Comparison of ENCODE assay signal across 9 mouse cellular contexts in the genomic region with DNA sequence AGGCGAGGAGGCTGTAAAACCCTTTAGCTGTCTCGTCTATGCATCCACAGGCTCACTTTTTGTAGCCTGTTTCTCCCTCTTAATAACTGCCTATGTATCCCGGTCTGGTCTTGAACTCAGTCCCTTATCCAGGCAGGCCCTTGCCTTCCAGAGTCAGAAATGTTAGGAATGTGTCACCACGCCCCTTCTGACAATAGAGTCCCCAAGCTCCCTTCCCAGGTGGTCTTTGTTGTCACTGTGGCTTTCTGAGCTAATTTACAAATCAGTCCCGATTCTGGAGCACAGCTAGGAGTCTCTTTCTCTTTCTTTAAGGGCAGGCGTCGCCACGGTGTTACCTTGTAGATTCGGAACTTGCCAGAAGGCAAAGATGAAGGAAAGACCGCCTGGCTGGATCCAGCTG. TPM values are rescaled to one million over a fixed set of nuclear protein-coding genes. Genes with fewer than 3 reads are reported as not detected.
A peak's percentile ranks its signal among the peaks of the same experiment; 100 is the strongest.
DNase-seq lines count a peak whose midpoint lies in the region; ATAC-seq lines count a peak whose summit lies in the region.
"Had no signal": no experiment of that assay in that cellular context is flagged by ENCODE, and none has a peak within 500 bp of the region (broad histone marks: within the 10 kb centered on the region; RNA-seq: fewer than 3 reads in every experiment).

No protein-coding gene starts in this region.

- peaks cover 20% of the 10 kb centered on the region for H3K4me1 ChIP-seq in forebrain, embryonic 13.5 days
- peaks cover 27% of the 10 kb centered on the region for H3K4me1 ChIP-seq in liver, embryonic 12.5 days

- 0 out of 2 replicates have a peak, but pooled peaks cover under 1% of the 10 kb centered on the region for H3K9me3 ChIP-seq in forebrain, embryonic 13.5 days (replicated peaks)
- no peaks in the 10 kb centered on the region for H3K9me3 ChIP-seq in liver, embryonic 12.5 days (replicated peaks)

- peaks cover 7% of the 10 kb centered on the region; the same call in 1 of the 2 replicates for H3K27me3 ChIP-seq in forebrain, embryonic 13.5 days
- H3K27me3 ChIP-seq in liver, embryonic 12.5 days (replicated peaks) = peaks cover 24% of the 10 kb centered on the region

- H3K9ac ChIP-seq in forebrain, embryonic 13.5 days = peak overlapping the region; percentile 78
- no peak overlapping the region for H3K9ac ChIP-seq in liver, embryonic 12.5 days

- H3K4me2 ChIP-seq in forebrain, embryonic 13.5 days = peak overlapping the region; percentile 82
- H3K4me2 ChIP-seq in liver, embryonic 12.5 days = peak overlapping the region; percentile 86

- H3K27ac ChIP-seq in forebrain, embryonic 13.5 days = peak overlapping the region; percentile 49; the same call in 1 of the 2 replicates
- no peak overlapping the region for H3K27ac ChIP-seq in liver, embryonic 12.5 days

- no peak for ATAC-seq in forebrain, embryonic 13.5 days
- ATAC-seq in liver, embryonic 12.5 days = no peak

- 3% methylated on average over 10 of the region's 10 CpGs for WGBS in forebrain, embryonic 13.5 days
- 29% methylated on average over 10 of the region's 10 CpGs for WGBS in liver, embryonic 12.5 days (ENCODE audit: insufficient replicate concordance)

- DNase-seq in retina, embryonic 14.5 days (ENCODE audit: low spot score) = peak; percentile 26
- DNase-seq in retina, postnatal 1 day = no peak
- DNase-seq in frontal cortex, adult 2 months (ENCODE audit: extremely low spot score in 1 of 2, low spot score in 1 of 2) = no peak
- no peak for DNase-seq in layer of hippocampus, postnatal 25 days (ENCODE audit: extremely low spot score in 1 of 2, low spot score in 1 of 2)
- no peak for DNase-seq in adrenal gland, postnatal 14 days
- DNase-seq: kidney, postnatal 10 days had no signal

- H3K4me3 ChIP-seq in forebrain, embryonic 13.5 days = peak overlapping the region; percentile 61
- 0 out of 2 replicates have a peak overlapping the region, but pooled peaks have one; percentile 67 for H3K4me3 ChIP-seq in liver, embryonic 12.5 days

- H3K36me3 ChIP-seq in forebrain, embryonic 13.5 days (ENCODE audit: poor library complexity, severe bottlenecking) = no peaks in the 10 kb centered on the region
- no peaks in the 10 kb centered on the region for H3K36me3 ChIP-seq in liver, embryonic 12.5 days

RNA-seq across cellular contexts. Expression of a gene that starts 8.7 kb away (rescaled TPM):
- polyA plus RNA-seq in forebrain, embryonic 13.5 days (2015; fragmentation: Nextera tagmentation; extraction: Ambion mirVana) = 10.1 and 10.6 TPM in 2 replicates
- 0.05 and 0.11 TPM in 2 replicates for polyA plus RNA-seq in liver, embryonic 12.5 days (2016; fragmentation: Nextera tagmentation; extraction: Ambion mirVana)
- polyA plus RNA-seq in frontal cortex, adult 2 months (2012; rRNA removed) = 56.7 and 57.0 TPM in 2 replicates
- 10 to 100 TPM; 91.3 to 92.1 TPM for total RNA-seq in layer of hippocampus, postnatal 25 days (2021)
- total RNA-seq in adrenal gland, postnatal 14 days (2021) = 2.6 and 3.9 TPM in 2 replicates
- total RNA-seq: neutrophil, adult 5-6 weeks had no signal

RNA-seq across cellular contexts. Expression of a gene that starts 10.4 kb away (rescaled TPM):
- 0.59 and 1.1 TPM in 2 replicates for polyA plus RNA-seq in forebrain, embryonic 13.5 days (2015; fragmentation: Nextera tagmentation; extraction: Ambion mirVana)
- polyA plus RNA-seq in liver, embryonic 12.5 days (2016; fragmentation: Nextera tagmentation; extraction: Ambion mirVana) = 0.38 TPM in 1 of 2 replicates, not detected in the other
- polyA plus RNA-seq in frontal cortex, adult 2 months (2012; rRNA removed) = 3.7 and 3.8 TPM in 2 replicates
- 1 to 10 TPM; 3.8 to 4.1 TPM for total RNA-seq in layer of hippocampus, postnatal 25 days (2021)
- total RNA-seq in adrenal gland, postnatal 14 days (2021) = 0.59 and 0.71 TPM in 2 replicates
- total RNA-seq: neutrophil, adult 5-6 weeks had no signal

RNA-seq across cellular contexts. Expression of a gene that starts 53.6 kb away (rescaled TPM):
- 11.6 and 12.6 TPM in 2 replicates for polyA plus RNA-seq in forebrain, embryonic 13.5 days (2015; fragmentation: Nextera tagmentation; extraction: Ambion mirVana)
- polyA plus RNA-seq in liver, embryonic 12.5 days (2016; fragmentation: Nextera tagmentation; extraction: Ambion mirVana) = 0.07 TPM in 1 of 2 replicates, not detected in the other
- 230 and 247 TPM in 2 replicates for polyA plus RNA-seq in frontal cortex, adult 2 months (2012; rRNA removed)
- total RNA-seq in layer of hippocampus, postnatal 25 days (2021) = 100 to 1,000 TPM; 322 to 333 TPM
- 6.1 and 7.7 TPM in 2 replicates for total RNA-seq in adrenal gland, postnatal 14 days (2021)
- total RNA-seq: neutrophil, adult 5-6 weeks had no signal

Comparison
In these comparisons a context has a peak if more than half of its experiments do, and no peak if none do; other contexts are left out.
1. RNA of a gene that starts 8.7 kb away (polyA plus RNA-seq): 56.7 to 57.0 TPM in frontal cortex, adult 2 months and 10.1 to 10.6 TPM in forebrain, embryonic 13.5 days; 0.05 to 0.11 TPM in liver, embryonic 12.5 days; every median in the first group is over 10 times any median in the second.
2. RNA of a gene that starts 53.6 kb away (polyA plus RNA-seq): 230 to 247 TPM in frontal cortex, adult 2 months; 11.6 to 12.6 TPM in forebrain, embryonic 13.5 days and 0.07 TPM in liver, embryonic 12.5 days; every median in the first group is over 10 times any median in the second.